Mouse (Mus musculus): ENCODE results near the gene Slc22a18. TPM values are rescaled to one million over a fixed set of nuclear protein-coding genes. Genes with fewer than 3 reads are reported as not detected.
"Not testable (repeated sequence)": the region's sequence is repeated elsewhere in the genome, so short reads cannot be mapped to it uniquely, and the experiment has no call there.

Slc22a18 gene
- total RNA-seq, 2 experiments from 2014 or later: 0.45 to 0.55 TPM

DNA sequence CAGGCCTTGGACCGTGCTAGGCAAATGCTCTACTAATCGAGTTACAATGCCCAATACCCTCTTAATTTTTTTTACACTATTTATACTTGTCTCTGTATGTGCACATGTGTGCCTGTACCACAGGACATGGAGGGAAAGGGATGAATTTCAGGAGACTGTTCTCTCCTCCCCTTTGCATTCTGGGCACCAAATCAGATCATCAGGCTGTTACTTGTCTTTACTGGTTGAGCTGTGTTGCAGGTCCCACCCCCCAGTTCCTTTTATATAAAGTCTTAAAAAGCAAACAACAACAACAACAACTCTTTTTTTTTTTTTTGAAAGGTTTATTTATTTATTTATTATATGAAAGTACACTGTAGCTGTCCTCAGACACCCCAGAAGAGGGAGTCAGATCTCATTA, 31.9 kb downstream of the Slc22a18 start:
- DNase-seq: no peak

DNA sequence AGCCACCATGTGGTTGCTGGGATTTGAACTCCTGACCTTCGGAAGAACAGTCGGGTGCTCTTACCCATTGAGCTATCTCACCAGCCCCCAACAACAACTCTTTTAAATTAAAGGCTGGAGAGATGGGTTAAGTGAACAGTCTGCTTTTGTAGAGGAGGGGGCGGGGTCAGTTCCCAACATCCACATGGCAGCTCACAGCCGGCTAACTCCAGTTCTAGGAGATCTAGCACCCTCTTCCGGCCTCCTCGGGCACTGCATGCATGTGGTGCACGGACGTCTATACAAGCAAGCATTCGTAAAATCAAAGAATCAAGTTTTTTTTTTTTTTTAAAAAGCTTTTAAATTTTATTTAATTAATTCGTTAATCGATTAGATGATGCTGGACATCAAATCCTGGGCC, 32.3 kb downstream of the Slc22a18 start:
- DNase-seq: peak; percentile 89

DNA sequence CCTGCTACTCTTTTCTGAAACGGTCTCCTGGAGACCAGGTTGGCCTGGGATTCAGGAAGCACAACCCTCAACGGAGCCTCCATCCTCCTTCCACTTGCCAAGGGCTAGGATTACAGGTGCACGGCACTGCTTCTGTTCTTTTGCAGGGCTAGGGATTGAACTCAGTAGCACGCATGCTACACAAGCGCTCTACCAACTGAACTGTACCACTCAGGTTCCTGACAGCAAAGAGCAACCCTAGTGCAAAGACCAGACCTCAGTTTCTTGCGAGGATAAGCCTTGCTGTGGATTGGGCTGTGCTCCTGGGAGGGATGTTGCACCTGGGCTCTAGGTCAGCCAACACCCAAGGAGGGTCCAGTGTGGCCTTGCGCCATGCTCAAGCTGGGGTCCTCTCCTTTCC, 32.7 kb downstream of the Slc22a18 start:
- no peak for DNase-seq

DNA sequence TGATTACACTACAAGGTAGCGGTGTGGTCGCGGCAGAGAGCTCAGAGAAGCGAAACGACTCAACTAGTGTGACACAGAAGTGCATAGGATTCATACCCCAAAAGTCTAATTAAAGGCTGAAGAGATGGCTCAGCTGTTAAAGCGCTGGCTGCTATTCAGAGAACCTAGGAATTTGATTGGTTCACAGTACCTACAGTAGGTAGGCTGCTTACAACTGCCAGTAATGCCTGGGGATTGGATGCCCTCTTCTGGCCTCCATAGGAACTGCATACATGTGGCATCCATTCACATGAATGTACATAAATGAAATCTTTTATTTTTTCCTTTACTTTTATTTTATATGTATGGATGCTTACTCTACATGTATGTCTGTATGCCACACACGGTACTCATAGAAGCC, 33.1 kb downstream of the Slc22a18 start:
- DNase-seq: peak; percentile 68

- no peak for DNase-seq
These were observed 36.0 kb downstream of the Slc22a18 start for GRCm38 (mm10) chr7:143509566-143509965.

DNA sequence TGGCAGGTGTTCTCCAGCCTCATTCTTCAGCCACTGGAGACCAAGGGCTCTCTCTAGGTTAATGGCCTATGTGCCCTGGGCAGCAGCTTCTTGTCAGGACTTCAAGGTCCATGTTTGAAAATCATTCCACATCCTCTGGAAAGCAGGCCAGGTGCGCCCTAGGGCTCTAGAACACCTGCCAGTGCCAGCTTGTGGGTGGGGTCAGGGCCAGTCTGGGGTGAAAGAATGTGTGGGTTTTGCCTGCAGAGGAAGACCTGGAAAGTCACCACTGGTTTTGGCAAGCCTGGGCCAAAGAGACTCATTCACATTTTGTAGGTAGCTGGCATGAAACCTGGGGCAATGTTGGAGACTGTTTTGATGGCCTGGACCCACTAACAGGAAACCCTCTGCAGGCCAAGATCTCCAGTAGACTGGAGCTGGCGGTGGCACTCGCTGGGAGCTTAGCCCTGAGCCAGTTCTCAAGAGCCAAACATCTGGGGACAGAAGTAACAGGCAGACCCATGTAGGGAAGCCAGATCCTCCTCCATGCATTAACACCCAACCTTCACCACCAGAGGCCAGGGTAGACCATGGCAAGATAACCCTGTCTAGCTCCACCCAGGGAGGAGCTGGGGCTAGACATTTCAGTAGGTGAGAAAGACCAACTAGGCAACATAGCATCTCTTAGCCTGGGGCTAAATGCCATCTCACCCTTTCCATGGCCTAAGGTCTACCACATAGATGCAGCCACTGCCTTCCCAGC, 37.2 kb downstream of the Slc22a18 start:
- no peak for DNase-seq

- DNase-seq: no peak
These were observed 37.8 kb downstream of the Slc22a18 start for GRCm38 (mm10) chr7:143511335-143511712.

- DNase-seq: peak; percentile 53
These were observed 40.4 kb downstream of the Slc22a18 start for GRCm38 (mm10) chr7:143513763-143514415.

- DNase-seq: no peak
These were observed 40.9 kb downstream of the Slc22a18 start for GRCm38 (mm10) chr7:143514416-143514768.

GRCm38 (mm10) chr7:143519333-143519732, 45.8 kb downstream of the Slc22a18 start:
- DNase-seq: no peak

DNA sequence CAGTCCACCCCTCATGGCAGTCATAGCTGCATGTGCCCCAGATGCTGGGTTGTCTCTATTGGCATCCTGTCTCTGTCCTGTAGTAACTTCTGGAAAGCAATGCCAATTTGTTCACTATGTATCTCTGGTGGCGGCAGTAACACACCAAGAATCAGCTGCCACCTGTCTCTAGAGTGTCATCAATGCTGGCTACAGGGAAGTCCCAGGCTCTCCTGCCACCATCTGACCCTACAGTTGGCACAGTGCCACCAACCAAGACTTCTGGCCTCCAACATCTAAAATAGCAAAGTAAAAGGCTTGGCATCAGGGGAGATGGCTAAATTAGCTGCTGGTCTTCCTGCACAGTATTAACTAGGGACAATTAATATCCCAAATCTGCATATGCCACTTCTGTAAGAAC, 58.9 kb downstream of the Slc22a18 start:
- peak; percentile 28 for DNase-seq

DNA sequence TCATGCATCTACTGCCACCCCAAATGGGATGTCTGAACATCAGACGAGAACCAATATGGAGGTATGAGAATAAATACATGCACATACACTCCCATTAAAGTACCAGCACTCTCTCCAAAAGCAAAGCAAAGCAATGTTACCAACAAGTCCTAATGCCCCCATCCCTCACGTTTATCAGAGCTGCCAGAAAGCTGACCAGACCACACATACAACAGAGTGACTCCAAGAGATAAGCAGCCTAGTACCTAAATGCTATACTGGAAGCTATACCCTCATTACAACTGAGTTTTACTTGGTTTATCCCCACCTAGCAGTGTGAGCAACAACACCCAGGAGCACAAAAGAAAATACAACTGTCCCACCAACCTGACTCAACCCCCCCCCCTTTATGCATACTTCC, 59.7 kb downstream of the Slc22a18 start:
- no peak for DNase-seq

GRCm38 (mm10) chr7:143536251-143536650, 62.7 kb downstream of the Slc22a18 start:
- no peak for DNase-seq

DNA sequence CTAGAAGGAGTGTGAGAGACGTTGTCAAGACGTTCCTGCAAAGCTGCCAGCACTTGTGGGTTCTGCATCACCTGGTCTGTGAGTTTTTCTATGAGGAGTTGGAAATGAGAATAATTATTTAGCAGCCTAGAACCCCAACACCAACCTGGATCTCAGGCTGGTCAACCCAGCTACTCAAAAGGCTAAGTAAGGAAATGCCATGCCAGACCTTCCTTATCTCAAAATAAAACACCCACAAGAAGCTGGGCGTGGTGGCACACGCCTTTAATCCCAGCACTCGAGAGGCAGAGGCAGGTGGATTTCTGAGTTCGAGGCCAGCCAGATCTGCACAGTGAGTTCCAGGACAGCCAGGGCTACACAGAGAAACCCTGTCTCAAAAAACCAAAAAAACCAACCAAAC, 64.7 kb downstream of the Slc22a18 start:
- not testable (repeated sequence) for DNase-seq

GRCm38 (mm10) chr7:143538671-143539070, 65.1 kb downstream of the Slc22a18 start:
- no peak for DNase-seq

- DNase-seq: peak; percentile 48
These were observed 70.8 kb downstream of the Slc22a18 start for GRCm38 (mm10) chr7:143544368-143544767.

DNA sequence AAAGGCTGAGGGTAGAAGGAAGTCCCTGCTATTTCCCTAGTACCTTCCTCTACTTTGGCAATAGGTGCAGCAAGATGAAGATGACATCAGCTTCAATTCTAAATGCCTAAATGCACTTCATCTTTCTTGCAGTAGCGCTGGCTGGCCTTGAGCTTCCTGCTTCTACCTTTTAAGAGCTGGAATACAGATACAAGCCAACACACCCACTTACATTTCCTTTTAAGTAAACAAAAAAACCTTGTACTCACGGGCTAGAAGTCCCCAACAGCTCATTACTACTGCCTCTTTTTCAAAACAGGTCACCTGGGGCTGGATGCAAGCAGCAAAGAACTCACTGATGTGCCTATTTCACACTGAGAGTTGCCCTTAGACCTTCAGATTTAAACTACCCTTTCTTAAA, 73.0 kb downstream of the Slc22a18 start:
- DNase-seq: no peak

DNA sequence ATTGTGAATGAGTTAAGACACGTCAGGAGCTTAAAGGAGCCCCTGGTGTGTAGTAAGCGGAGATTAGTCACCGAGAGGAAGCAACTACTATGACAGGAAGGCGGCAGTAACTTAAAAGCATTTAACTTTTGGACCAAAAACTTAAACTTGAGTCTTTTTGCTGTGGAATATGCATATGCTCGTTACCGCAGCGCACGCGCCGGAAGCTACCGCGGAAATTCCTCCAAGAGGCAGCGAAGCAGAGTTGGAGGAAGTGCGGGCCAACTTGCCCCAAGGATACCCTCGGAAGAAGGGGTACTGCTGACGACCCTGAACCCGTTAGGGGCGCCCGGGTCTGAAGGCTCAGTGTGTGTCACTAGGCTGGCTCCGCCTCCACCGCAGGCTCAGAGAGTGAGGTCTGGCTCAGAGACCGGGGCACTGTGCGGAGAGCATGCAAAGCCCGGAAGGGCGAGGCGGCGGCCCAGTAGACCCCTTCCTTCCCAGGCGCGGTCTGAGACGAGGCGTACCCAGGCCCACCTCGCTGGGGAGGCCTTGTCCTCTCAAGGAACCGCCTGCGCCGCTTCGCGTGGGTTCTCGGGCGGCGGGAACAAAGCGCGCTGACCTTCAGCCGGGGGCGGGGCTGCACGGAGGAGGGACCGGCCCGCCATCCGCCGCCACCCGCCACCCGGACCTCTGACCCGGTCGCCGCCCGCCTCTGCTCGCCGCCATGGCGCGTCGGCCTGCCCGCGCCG, 74.9 kb downstream of the Slc22a18 start:
- DNase-seq: no peak

Other genes starting within 250 kb of the Slc22a18 start
- gene Cdkn1c, start 12.7 kb upstream of the Slc22a18 start, total RNA-seq (2021): 10 to 100 TPM; 56.1 to 60.4 TPM
- not detected for gene Phlda2, start 29.4 kb downstream of the Slc22a18 start, total RNA-seq (2021)
- 100 to 1,000 TPM; 203 to 204 TPM for gene Nap1l4, start 75.4 kb downstream of the Slc22a18 start, total RNA-seq (2021)
- gene Cars, start 126.4 kb downstream of the Slc22a18 start, total RNA-seq (2021): 10 to 100 TPM; 24.5 to 27.1 TPM
- 1 to 10 TPM; 1.0 to 1.4 TPM for gene Tnfrsf26, start 155.0 kb downstream of the Slc22a18 start, total RNA-seq (2021)
- 1 to 10 TPM; 3.6 to 5.0 TPM for gene Tnfrsf22, start 175.9 kb downstream of the Slc22a18 start, total RNA-seq (2021)
- gene Tnfrsf23, start 212.1 kb downstream of the Slc22a18 start, total RNA-seq (2021): 1 to 10 TPM; 3.4 to 3.6 TPM

Measured in heart, postnatal 4 days (tissue).